Mouse (Mus musculus): ENCODE measurements around the gene Phlda1.

Phlda1 gene

DNA sequence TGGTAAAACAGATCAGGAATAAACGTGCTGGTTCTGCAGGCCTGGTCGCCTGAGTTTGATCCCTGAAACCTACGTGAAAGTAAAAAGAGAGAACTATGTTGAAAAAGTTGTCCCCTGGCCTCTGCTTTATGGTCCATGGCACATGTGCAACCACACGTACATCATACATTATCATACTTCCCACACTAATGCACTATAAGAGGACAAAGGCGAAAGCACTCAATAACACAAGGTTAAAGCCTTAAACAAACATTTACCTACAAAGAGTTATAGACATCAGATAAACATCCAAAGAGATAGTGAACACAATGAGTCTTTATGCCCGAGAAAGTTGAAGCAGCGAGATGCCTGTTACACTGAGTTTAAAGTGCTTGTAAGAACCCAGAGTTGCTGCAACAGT is 24.3 kb downstream of the Phlda1 start:
- DNase-seq = no peak

DNA sequence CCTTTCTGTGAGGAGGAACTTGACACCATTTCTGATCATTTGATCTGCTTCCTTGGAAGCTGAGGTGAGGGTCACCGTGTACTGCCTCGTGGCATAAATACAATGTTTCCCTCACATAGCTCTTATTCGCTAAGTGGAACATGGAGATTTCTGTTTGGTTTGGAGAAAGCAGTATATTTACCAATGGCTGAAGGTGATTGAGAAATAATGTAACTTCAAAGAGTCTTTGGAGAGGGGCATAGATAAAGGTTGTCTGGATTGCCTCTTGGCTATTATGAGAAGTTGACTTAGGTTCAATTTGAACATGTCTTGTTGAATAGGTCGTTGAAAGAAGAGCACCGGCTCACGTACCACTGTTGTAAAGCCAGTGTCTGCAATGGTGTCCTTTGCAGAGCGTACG is 28.6 kb downstream of the Phlda1 start:
- no peak for DNase-seq

DNA sequence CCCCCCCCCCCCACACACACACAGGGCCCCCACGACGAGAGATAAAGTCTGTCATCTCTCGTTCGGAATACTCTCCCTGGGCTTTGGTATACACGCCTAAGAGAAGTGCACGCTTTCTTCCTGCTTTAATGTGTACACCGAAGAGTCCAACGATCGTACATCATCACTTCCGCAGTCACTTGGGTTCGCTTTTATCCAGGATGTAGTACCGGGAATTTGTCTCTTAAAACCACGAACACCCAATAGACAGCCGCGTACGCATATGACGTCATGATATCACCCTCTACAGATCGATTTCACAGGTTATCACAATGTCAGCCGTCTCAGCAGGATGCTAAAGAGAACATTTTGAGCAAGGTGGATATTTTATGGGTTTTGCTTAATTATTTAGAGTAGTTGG is 31.3 kb downstream of the Phlda1 start:
- no peak for DNase-seq

DNA sequence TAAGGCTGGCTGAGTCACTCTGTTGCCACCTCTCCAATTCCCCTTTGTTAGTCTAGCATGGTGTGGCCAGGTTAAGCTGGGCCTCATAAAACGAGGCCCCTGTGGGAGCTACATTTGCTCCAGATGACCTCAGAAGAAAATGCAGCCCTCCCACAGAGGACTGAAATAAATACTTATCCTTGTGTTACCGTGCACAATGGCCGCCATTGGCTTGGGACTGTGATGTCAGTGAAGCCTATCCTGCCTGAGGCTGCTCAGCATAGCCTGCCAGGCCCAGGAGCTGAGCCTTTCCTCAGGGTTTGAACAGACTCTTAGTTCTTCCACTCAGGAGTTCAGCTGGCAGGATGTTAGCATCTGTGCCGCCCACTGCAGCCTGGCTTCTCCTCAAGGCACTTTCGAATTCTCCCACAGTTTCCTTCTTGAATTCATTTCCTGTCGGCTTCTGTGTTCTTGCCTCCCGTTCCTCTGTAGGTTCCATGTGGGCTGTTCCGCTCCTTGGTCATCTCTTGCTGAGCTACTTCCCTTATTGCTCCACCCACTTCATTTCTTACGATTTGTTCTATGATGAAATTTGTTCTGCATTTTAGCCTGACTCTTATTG is 33.7 kb downstream of the Phlda1 start:
- DNase-seq = peak; percentile 45

DNA sequence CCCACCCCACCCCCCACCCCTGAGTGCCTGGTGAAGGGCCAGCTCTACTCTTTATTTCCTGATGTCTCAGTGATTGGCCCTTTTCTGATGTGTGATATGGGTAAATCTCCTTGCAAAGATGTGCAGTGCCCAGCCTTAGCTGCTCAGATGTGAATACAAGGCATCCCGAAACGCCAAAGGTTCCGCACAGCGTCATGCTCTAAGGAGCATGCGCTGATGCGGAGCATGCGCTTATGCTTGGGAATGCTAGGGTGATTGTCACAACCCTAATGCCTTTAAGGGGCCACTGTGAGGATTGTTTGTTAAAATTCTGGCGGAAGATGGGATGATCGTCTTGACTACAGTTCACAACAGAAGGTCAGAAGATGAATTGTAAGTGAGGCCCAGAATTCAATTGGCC is 34.6 kb downstream of the Phlda1 start:
- DNase-seq = no peak

DNA sequence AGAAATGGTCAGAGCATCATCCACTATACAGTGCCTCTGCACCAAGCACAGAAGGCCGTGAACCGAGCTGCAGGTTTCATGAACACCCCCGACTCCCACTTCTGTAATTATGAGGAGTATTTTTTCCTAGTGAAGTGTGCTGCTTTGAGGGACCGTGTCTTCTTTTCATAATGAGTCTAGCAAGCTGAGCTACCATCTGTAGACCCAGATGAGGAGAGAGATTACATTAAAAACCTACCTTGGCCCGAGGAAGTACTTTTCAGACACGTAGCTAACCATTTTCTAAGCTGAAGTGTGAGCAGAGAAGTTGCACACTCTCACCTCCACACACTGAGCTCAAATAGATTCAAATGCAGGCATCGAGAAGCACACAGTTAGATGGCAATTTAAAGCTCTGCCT is 37.0 kb downstream of the Phlda1 start:
- no peak for DNase-seq

DNA sequence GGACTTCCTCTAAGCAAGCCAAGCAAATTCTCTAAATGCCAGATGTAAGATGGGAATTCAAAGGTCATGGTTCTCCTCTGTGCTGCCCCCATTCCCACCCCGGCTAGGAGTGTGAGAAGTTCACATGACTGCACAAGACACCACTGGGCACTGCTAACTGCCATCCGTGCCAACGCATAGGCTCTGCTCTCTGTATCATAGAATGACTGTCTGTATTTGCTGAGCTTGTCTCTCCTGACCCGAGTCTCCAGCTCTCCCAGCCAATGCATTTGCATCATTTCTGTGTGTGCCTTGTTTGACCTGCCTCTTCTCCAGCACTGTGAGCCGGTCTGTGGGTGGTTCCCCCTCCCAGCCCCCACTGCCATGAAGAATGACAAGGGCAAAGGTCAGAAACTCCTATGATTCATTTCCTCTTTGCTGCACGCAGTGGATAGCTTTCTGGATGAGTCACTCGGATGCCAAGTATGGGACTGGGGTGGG is 37.7 kb downstream of the Phlda1 start:
- peak; percentile 79 for DNase-seq

DNA sequence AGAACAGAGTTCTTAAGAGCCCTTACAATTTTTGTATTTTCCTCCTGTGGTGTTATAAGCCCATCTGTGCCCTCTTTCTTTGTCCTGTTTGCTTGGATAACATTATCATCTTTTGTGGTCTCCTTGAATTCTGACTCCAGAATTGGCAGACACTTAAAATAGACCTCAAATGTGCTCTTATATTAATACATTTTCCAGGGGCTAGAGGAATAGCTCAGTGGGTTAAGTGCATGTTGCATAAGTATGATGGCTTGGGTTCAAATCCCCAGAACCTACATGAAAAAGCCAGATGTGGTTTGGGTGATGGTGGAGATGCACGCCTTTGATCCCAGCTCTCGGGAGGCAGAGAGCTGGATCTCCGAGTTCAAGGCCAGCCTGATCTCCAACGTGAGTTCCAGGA is 38.2 kb downstream of the Phlda1 start:
- no peak for DNase-seq

DNA sequence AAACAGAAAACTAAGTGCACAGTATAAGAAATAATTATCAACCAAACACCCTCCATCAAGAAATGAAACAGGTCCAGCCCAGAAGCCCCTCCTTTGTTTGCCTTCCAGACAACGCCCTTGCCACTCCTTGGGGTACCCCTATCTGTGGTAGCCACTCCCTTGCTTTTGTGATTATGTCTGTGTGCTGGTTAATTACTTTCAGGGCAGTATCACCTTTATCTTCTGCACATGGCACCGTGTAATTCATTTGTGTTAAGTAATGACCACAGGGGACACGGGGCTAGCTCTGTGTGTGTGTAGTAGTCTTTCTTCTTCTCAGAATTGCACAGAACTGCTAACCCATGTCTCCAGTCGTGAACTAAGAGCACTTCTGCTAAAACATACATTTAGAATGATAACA is 39.6 kb downstream of the Phlda1 start:
- no peak for DNase-seq

DNA sequence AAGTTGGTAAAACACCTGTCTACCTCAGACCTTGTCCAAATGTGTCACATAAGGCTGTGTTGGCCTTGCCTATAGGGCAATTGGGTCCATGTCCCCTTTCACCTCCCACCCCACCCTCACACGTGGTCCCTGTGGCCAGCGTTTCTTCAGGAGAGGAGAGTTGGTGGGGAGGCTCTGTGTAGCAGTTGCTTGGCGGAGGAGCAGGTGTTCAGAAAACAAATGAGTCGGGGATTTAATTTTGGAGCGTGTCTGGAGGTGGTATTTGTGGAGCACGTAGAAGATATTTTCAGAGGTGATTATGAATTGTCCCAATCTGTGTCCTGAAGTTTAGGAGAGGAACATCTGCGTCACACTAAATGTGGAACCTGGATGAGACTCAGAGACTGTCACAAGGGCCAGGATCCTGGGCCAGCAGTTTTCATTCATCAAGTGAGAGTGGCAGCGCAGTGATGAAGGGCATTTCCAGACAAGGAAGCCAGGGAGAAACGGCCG is 41.8 kb downstream of the Phlda1 start:
- DNase-seq = no peak

DNA sequence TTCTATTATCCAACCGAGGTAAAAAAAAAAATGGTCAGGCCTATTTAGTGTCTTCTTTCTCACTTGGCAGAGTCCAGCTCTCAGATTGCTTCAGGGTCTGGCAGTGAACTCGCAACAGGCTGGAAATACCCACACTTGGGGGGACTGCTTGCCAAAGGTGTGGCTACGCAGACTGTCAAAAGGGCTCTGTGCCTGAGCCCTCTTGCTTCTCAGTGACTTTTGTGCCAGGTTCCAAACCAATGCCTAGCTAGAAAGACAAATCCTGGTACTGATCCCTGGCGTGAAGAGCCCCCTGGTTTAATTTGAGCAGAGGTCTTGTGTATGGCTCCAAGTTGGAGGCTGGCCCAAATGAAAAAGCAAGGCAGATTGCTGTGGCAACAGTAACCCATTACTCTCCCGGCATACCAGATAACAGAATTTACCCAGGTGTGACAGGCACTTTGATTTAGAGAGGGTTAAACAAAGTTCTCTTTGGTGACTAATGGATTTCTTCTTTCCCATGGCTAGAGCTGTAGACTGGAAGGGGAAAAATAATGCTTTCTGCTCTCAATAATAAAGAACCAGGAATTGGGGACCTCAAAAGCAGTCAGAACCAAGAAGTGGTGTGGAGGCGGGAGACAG is 44.1 kb downstream of the Phlda1 start:
- no peak for DNase-seq

DNA sequence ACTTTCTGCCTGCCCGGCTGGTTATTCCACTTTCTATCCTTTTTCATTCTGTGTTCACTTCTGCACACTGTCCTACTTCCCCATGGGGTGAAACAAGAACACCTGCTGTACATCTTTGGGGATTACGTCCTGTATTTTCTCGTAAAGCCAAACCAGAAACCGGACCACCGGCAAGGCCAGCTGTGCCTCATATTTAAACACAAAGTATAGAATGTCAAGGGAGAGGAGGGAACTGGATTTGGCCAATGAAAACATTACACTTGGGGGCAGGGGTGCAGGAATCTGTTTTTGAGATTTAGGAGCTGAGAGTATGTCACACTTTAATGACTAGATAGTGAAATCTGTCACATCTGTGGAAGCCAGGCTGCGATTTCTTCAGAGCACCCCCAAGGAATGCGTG is 47.6 kb downstream of the Phlda1 start:
- no peak for DNase-seq

DNA sequence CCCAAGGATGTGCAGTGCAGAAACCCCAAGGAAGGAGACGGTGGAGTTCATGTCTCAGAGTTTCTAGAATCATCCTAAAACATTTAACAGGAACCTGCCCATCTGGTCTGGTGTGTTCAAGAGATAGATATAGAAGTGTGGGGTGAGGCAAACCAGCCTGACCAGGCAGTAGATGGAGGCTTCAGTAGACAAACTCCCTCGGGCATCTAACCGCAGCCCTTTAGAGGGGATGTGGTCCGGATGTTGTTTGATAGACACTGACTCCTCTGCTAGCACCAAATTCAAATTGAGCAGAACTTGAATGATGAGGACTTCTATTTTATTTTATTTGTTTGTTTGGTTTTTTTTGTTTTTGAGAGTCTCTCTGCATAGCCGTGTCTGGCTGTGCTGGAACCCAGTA is 48.6 kb downstream of the Phlda1 start:
- no peak for DNase-seq

DNA sequence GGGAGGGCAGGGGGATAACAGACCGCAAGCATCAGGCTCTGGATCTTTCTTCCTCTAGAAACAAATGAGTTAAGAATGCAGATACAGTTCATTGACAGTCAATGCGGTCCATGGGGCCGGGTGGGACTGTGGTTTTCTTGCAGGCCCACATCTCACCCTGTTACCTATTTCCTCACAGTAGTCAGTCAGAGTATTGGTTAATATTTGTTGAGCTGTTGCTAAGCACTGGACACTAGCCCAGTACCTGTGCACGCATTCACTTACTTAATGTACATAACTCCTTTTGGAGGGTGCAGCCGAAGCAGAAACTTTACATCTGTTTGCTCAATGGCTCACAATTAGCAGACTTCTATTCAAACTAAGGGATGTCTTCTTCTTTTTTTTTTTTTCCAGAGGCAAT is 52.1 kb downstream of the Phlda1 start:
- DNase-seq = peak; percentile 30

Data from kidney, postnatal 14 days (tissue).